Mouse (Mus musculus): Measurements from ENCODE around the gene Bbc3. TPM values are rescaled to one million over a fixed set of nuclear protein-coding genes. Genes with fewer than 3 reads are reported as not detected.

The Bbc3 gene
- polyA plus RNA-seq, 1 experiment from 2014 or later, result 31.1 TPM

GRCm38 (mm10) chr7:16313481-16314220 is 5.5 kb downstream of the Bbc3 start:
- no peak for TF ChIP-seq EP300 (IDR thresholded peaks at IDR 0.05)
- TF ChIP-seq CTCF (IDR thresholded peaks at IDR 0.05), result 0 out of 2 replicates have a peak, but pooled peaks have one; percentile 33
- Histone ChIP-seq H3K4me2 (replicated peaks; ENCODE audit: low read depth, low read length) (peak overlapping the region; percentile 88), H3K36me3 (ENCODE audit: insufficient read depth, low read length) (peaks cover 8% of the 10 kb centered on the region; the same call in 1 of the 2 replicates), H3K9ac (replicated peaks; ENCODE audit: low read depth) (peak overlapping the region; percentile 96), H3K27ac (ENCODE audit: low read length) (peak overlapping the region; percentile 99), H3K9me3 (ENCODE audit: low read length) (no peaks in the 10 kb centered on the region), H3K27me3 (replicated peaks; ENCODE audit: insufficient read depth, low read length) (no peaks in the 10 kb centered on the region), H3K4me1 (ENCODE audit: insufficient read depth, low read depth, low read length) (peaks cover 12% of the 10 kb centered on the region; the same call in 1 of the 2 replicates), H3K4me3 (ENCODE audit: low read depth, low read length) (peak overlapping the region; percentile 80)
- ATAC-seq (peak; percentile 70), DNase-seq (ENCODE audit: low spot score) (peak; percentile 93)
- 1% methylated on average over 24 of the region's 66 CpGs for WGBS

GRCm38 (mm10) chr7:16314221-16314775 is 6.1 kb downstream of the Bbc3 start:
- H3K36me3 ChIP-seq (ENCODE audit: insufficient read depth, low read length), result peaks cover 8% of the 10 kb centered on the region; the same call in 1 of the 2 replicates
- no peaks in the 10 kb centered on the region for H3K27me3 ChIP-seq (replicated peaks; ENCODE audit: insufficient read depth, low read length)
- 14% methylated on average over 9 of the region's 13 CpGs for WGBS
- H3K27ac ChIP-seq (ENCODE audit: low read length), result peak overlapping the region; percentile 99
- no peak for ATAC-seq
- H3K4me3 ChIP-seq (ENCODE audit: low read depth, low read length), result peak overlapping the region; percentile 80
- TF ChIP-seq EP300 (IDR thresholded peaks at IDR 0.05) (no peak), CTCF (IDR thresholded peaks at IDR 0.05) (peak; percentile 0; the same call in 1 of the 2 replicates)
- H3K9ac ChIP-seq (replicated peaks; ENCODE audit: low read depth), result no peak overlapping the region
- H3K9me3 ChIP-seq (ENCODE audit: low read length), result no peaks in the 10 kb centered on the region
- peak overlapping the region; percentile 88 for H3K4me2 ChIP-seq (replicated peaks; ENCODE audit: low read depth, low read length)
- peaks cover 9% of the 10 kb centered on the region; the same call in 1 of the 2 replicates for H3K4me1 ChIP-seq (ENCODE audit: insufficient read depth, low read depth, low read length)
- DNase-seq (ENCODE audit: low spot score), result no peak

GRCm38 (mm10) chr7:16315222-16315759 is 7.1 kb downstream of the Bbc3 start:
- no peak overlapping the region for H3K9ac ChIP-seq (replicated peaks; ENCODE audit: low read depth)
- no peaks in the 10 kb centered on the region for H3K27me3 ChIP-seq (replicated peaks; ENCODE audit: insufficient read depth, low read length)
- ATAC-seq (no peak), DNase-seq (ENCODE audit: low spot score) (peak; percentile 81)
- H3K27ac ChIP-seq (ENCODE audit: low read length), result peak overlapping the region; percentile 4; the same call in 1 of the 2 replicates
- peaks cover 9% of the 10 kb centered on the region; the same call in 1 of the 2 replicates for H3K4me1 ChIP-seq (ENCODE audit: insufficient read depth, low read depth, low read length)
- H3K36me3 ChIP-seq (ENCODE audit: insufficient read depth, low read length), result peaks cover 8% of the 10 kb centered on the region; the same call in 1 of the 2 replicates
- no peak overlapping the region for H3K4me3 ChIP-seq (ENCODE audit: low read depth, low read length)
- TF ChIP-seq CTCF (IDR thresholded peaks at IDR 0.05) (no peak), EP300 (IDR thresholded peaks at IDR 0.05) (peak; percentile 37; the same call in 1 of the 2 replicates)
- 35% methylated on average over 4 of the region's 4 CpGs for WGBS
- no peak overlapping the region for H3K4me2 ChIP-seq (replicated peaks; ENCODE audit: low read depth, low read length)
- no peaks in the 10 kb centered on the region for H3K9me3 ChIP-seq (ENCODE audit: low read length)

- H3K4me1 ChIP-seq (ENCODE audit: insufficient read depth, low read depth, low read length), result peaks cover 9% of the 10 kb centered on the region; the same call in 1 of the 2 replicates
- no peaks in the 10 kb centered on the region for H3K9me3 ChIP-seq (ENCODE audit: low read length)
- no peak overlapping the region for H3K4me2 ChIP-seq (replicated peaks; ENCODE audit: low read depth, low read length)
- no peak overlapping the region for H3K9ac ChIP-seq (replicated peaks; ENCODE audit: low read depth)
- 79% methylated on average over 14 of the region's 14 CpGs for WGBS
- ATAC-seq, result no peak
- no peak for DNase-seq (ENCODE audit: low spot score)
- no peaks in the 10 kb centered on the region for H3K27me3 ChIP-seq (replicated peaks; ENCODE audit: insufficient read depth, low read length)
- no peak overlapping the region for H3K4me3 ChIP-seq (ENCODE audit: low read depth, low read length)
- peaks cover 8% of the 10 kb centered on the region; the same call in 1 of the 2 replicates for H3K36me3 ChIP-seq (ENCODE audit: insufficient read depth, low read length)
- H3K27ac ChIP-seq (ENCODE audit: low read length), result no peak overlapping the region
- no peak for TF ChIP-seq CTCF (IDR thresholded peaks at IDR 0.05)
- TF ChIP-seq EP300 (IDR thresholded peaks at IDR 0.05), result no peak
Measured at GRCm38 (mm10) chr7:16317094-16317493, 8.9 kb downstream of the Bbc3 start.

- no peaks in the 10 kb centered on the region for H3K9me3 ChIP-seq (ENCODE audit: low read length)
- H3K27ac ChIP-seq (ENCODE audit: low read length), result peak overlapping the region; percentile 54
- H3K4me3 ChIP-seq (ENCODE audit: low read depth, low read length), result no peak overlapping the region
- ATAC-seq (peak; percentile 52), DNase-seq (ENCODE audit: low spot score) (peak; percentile 58)
- TF ChIP-seq EP300 (IDR thresholded peaks at IDR 0.05), result no peak
- no peak for TF ChIP-seq CTCF (IDR thresholded peaks at IDR 0.05)
- no peak overlapping the region for H3K9ac ChIP-seq (replicated peaks; ENCODE audit: low read depth)
- WGBS, result 66% methylated on average over 4 of the region's 4 CpGs
- H3K36me3 ChIP-seq (ENCODE audit: insufficient read depth, low read length), result peaks cover 8% of the 10 kb centered on the region; the same call in 1 of the 2 replicates
- no peaks in the 10 kb centered on the region for H3K27me3 ChIP-seq (replicated peaks; ENCODE audit: insufficient read depth, low read length)
- no peak overlapping the region for H3K4me2 ChIP-seq (replicated peaks; ENCODE audit: low read depth, low read length)
- 0 out of 2 replicates have a peak, but pooled peaks cover 2% of the 10 kb centered on the region for H3K4me1 ChIP-seq (ENCODE audit: insufficient read depth, low read depth, low read length)
Measured at GRCm38 (mm10) chr7:16319216-16319615, 11.0 kb downstream of the Bbc3 start.

DNA sequence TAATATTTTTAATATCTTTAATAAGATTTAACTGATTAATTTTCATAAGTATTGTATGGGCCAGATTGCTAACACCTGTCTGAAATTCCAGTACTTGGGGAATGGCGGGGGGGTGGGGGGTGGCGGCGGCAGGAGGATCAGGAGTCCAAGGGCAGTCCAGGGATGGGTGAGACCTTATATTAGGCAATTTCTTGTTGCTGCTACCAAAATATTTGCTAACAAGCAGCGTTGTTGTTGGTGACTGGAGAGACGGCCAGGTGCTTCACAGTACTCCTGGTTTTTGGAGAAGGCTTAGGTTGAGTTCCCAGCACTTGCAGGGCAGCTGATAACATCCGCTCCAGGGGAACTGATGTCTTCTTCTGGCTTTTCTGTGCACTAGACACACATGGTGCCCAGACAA is 12.3 kb downstream of the Bbc3 start:
- no peak overlapping the region for H3K9ac ChIP-seq (replicated peaks; ENCODE audit: low read depth)
- no peak for ATAC-seq

More for the DNA sequence above, 12.3 kb downstream of the Bbc3 start:
- no peak overlapping the region for H3K4me3 ChIP-seq (ENCODE audit: low read depth, low read length)
- 86% methylated on average over 6 of the region's 6 CpGs for WGBS
- H3K36me3 ChIP-seq (ENCODE audit: insufficient read depth, low read length), result peaks cover 8% of the 10 kb centered on the region; the same call in 1 of the 2 replicates
- no peak for TF ChIP-seq EP300 (IDR thresholded peaks at IDR 0.05)
- TF ChIP-seq CTCF (IDR thresholded peaks at IDR 0.05), result no peak
- no peaks in the 10 kb centered on the region for H3K9me3 ChIP-seq (ENCODE audit: low read length)
- H3K4me2 ChIP-seq (replicated peaks; ENCODE audit: low read depth, low read length), result no peak overlapping the region
- H3K4me1 ChIP-seq (ENCODE audit: insufficient read depth, low read depth, low read length), result no peaks in the 10 kb centered on the region
- DNase-seq (ENCODE audit: low spot score), result no peak
- no peak overlapping the region for H3K27ac ChIP-seq (ENCODE audit: low read length)
- H3K27me3 ChIP-seq (replicated peaks; ENCODE audit: insufficient read depth, low read length), result no peaks in the 10 kb centered on the region
